Mouse (Mus musculus) liver, postnatal 0 days (tissue): ENCODE results near the gene Mok.

Experiments
- CTCF ChIP-seq: sonication (generic); IDR thresholded peaks from 2 replicates; pipeline ENCODE4 v1.5.1; 2016; ENCODE audit warnings: antibody characterized with exemption, low read depth
- EP300 ChIP-seq: IDR thresholded peaks from 2 replicates; pipeline ENCODE4 v1.6.1; 2016; ENCODE audit warnings: antibody characterized with exemption, low read depth, mild to moderate bottlenecking

DNA sequence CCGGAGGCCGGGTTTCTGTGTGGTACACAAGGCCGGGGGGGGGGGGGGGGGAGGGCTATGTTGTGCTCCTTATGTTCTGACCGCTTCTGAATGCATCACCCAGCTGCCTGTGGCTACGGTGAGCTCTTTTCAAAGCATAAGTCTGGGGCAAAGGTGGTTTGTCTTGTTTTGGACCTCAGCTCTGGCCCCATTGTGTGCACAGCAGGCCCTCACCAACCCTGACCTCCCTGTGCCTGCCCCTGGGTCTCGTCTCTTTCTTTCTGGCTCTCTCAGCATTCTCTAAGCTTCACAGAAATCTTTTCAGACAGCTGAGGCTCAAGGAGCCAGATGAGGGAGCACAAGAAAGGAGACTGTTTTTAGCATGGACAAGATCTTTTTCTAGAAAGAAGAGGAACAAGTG, 24.8 kb upstream of the Mok start:
- TF ChIP-seq CTCF (no peak), EP300 (no peak)
